20 mouse cellular contexts compared by ENCODE assay signal in genomic region chr8:101782556-101782955, GRCm38 (mm10).
DNase-seq lines count a peak whose midpoint lies in the region; ATAC-seq and TF ChIP-seq lines count a peak whose summit lies in the region.
"Had no signal": no experiment of that assay in that cellular context is flagged by ENCODE, and none has a peak within 500 bp of the region (broad histone marks: within the 10 kb centered on the region; RNA-seq: fewer than 3 reads in every experiment).

No protein-coding gene starts in this region.

- no peak overlapping the region for H3K9ac ChIP-seq in hindbrain, embryonic 11.5 days (ENCODE audit: low read depth, low read length)
- H3K9ac ChIP-seq in forebrain, embryonic 14.5 days (ENCODE audit: low read length): no peak overlapping the region
- H3K9ac ChIP-seq: embryonic facial prominence, embryonic 12.5 days; forebrain, embryonic 13.5 days had no signal

- no peaks in the 10 kb centered on the region for H3K9me3 ChIP-seq in hindbrain, embryonic 11.5 days (ENCODE audit: control insufficient read depth, low read length)
- H3K9me3 ChIP-seq in hindbrain, embryonic 10.5 days: no peaks in the 10 kb centered on the region
- no peaks in the 10 kb centered on the region for H3K9me3 ChIP-seq in forebrain, embryonic 14.5 days (replicated peaks; ENCODE audit: control insufficient read depth, low read length)
- H3K9me3 ChIP-seq: embryonic facial prominence, embryonic 10.5 days; embryonic facial prominence, embryonic 12.5 days; forebrain, embryonic 13.5 days had no signal

- no peaks in the 10 kb centered on the region for H3K27me3 ChIP-seq in hindbrain, embryonic 11.5 days (ENCODE audit: control insufficient read depth, insufficient read depth, low read length)
- no peaks in the 10 kb centered on the region for H3K27me3 ChIP-seq in hindbrain, embryonic 10.5 days (ENCODE audit: insufficient read depth, poor library complexity, severe bottlenecking)
- H3K27me3 ChIP-seq in testis, adult 2 months (ENCODE audit: control insufficient read depth, insufficient read depth, low read length): no peaks in the 10 kb centered on the region
- no peaks in the 10 kb centered on the region for H3K27me3 ChIP-seq in forebrain, embryonic 14.5 days (replicated peaks; ENCODE audit: control insufficient read depth, insufficient read depth, low read length)
- H3K27me3 ChIP-seq: embryonic facial prominence, embryonic 12.5 days; forebrain, embryonic 13.5 days had no signal

- H3K36me3 ChIP-seq in hindbrain, embryonic 11.5 days (ENCODE audit: control insufficient read depth, insufficient read depth, low read length): no peaks in the 10 kb centered on the region
- H3K36me3 ChIP-seq in hindbrain, embryonic 10.5 days: no peaks in the 10 kb centered on the region
- H3K36me3 ChIP-seq in testis, adult 2 months (ENCODE audit: control insufficient read depth, insufficient read depth, low read length): no peaks in the 10 kb centered on the region
- H3K36me3 ChIP-seq in forebrain, embryonic 14.5 days (ENCODE audit: control insufficient read depth, insufficient read depth, low read length): no peaks in the 10 kb centered on the region
- H3K36me3 ChIP-seq: embryonic facial prominence, embryonic 10.5 days; embryonic facial prominence, embryonic 12.5 days had no signal

- 0 out of 2 replicates have a peak, but pooled peaks have one; percentile 22 for ATAC-seq in hindbrain, embryonic 11.5 days (ENCODE audit: low FRiP score)
- ATAC-seq in forebrain, embryonic 14.5 days: no peak
- ATAC-seq: forebrain, embryonic 13.5 days; forebrain, embryonic 16.5 days had no signal

- H3K4me2 ChIP-seq in hindbrain, embryonic 11.5 days (replicated peaks; ENCODE audit: low read depth, low read length): no peak overlapping the region
- H3K4me2 ChIP-seq in forebrain, embryonic 14.5 days (ENCODE audit: low read length): no peak overlapping the region
- H3K4me2 ChIP-seq: embryonic facial prominence, embryonic 12.5 days; forebrain, embryonic 13.5 days had no signal

- no peaks in the 10 kb centered on the region for H3K4me1 ChIP-seq in hindbrain, embryonic 11.5 days (replicated peaks; ENCODE audit: control insufficient read depth, insufficient read depth, low read length)
- H3K4me1 ChIP-seq in hindbrain, embryonic 10.5 days (replicated peaks): peaks cover 16% of the 10 kb centered on the region
- H3K4me1 ChIP-seq in testis, adult 2 months (ENCODE audit: control insufficient read depth, insufficient read depth, low read length): no peaks in the 10 kb centered on the region
- H3K4me1 ChIP-seq in forebrain, embryonic 14.5 days (ENCODE audit: control insufficient read depth, insufficient read depth, low read length): no peaks in the 10 kb centered on the region
- H3K4me1 ChIP-seq: embryonic facial prominence, embryonic 10.5 days; embryonic facial prominence, embryonic 12.5 days had no signal

- H3K4me3 ChIP-seq in hindbrain, embryonic 11.5 days (ENCODE audit: low read depth, low read length): no peak overlapping the region
- no peak overlapping the region for H3K4me3 ChIP-seq in hindbrain, embryonic 10.5 days
- no peak overlapping the region for H3K4me3 ChIP-seq in layer of hippocampus, adult 2 months
- H3K4me3 ChIP-seq in testis, adult 2 months (ENCODE audit: control insufficient read depth, low read depth, low read length): peak overlapping the region; percentile 67
- no peak overlapping the region for H3K4me3 ChIP-seq in forebrain, embryonic 14.5 days (ENCODE audit: low read depth, low read length)
- H3K4me3 ChIP-seq: embryonic facial prominence, embryonic 10.5 days; embryonic facial prominence, embryonic 12.5 days; forebrain, embryonic 13.5 days had no signal

- no peak for DNase-seq in hindbrain, embryonic 11.5 days (ENCODE audit: low spot score)
- no peak for DNase-seq in hindbrain, embryonic 10.5 days (ENCODE audit: low spot score)
- DNase-seq in layer of hippocampus, adult 2 months (ENCODE audit: low spot score in 2 of 2): no peak
- no peak for DNase-seq in layer of hippocampus, postnatal 14 days (ENCODE audit: low spot score in 2 of 2)
- no peak for DNase-seq in testis, postnatal 10 days (ENCODE audit: low spot score)
- DNase-seq in forebrain, embryonic 14.5 days (ENCODE audit: low spot score): no peak
- DNase-seq: adrenal gland, adult 2 months; adrenal gland, postnatal 10 days; adrenal gland, postnatal 25 days; cerebellum, adult 11 months; cerebellum, adult 18-20 months; cerebellum, adult 8-10 months; cerebellum, adult 9-11 months; cerebellum, postnatal 14 days; cerebellum, postnatal 36 days had no signal

- 66% methylated on average over 2 of the region's 2 CpGs for WGBS in hindbrain, embryonic 11.5 days
- 58% methylated on average over 2 of the region's 2 CpGs for WGBS in hindbrain, embryonic 10.5 days
- WGBS in forebrain, embryonic 14.5 days: 61% methylated on average over 2 of the region's 2 CpGs

- TF ChIP-seq POLR2A in testis, adult 2 months (IDR thresholded peaks at IDR 0.05; ENCODE audit: control insufficient read depth, low read depth, low read length): no peak

- H3K27ac ChIP-seq in hindbrain, embryonic 11.5 days (ENCODE audit: low read depth, low read length): no peak overlapping the region
- H3K27ac ChIP-seq in hindbrain, embryonic 10.5 days: no peak overlapping the region
- 0 out of 2 replicates have a peak overlapping the region, but pooled peaks have one; percentile 32 for H3K27ac ChIP-seq in layer of hippocampus, adult 2 months
- no peak overlapping the region for H3K27ac ChIP-seq in testis, adult 2 months (ENCODE audit: control insufficient read depth, insufficient read depth, low read depth, low read length)
- no peak overlapping the region for H3K27ac ChIP-seq in forebrain, embryonic 14.5 days (ENCODE audit: low read depth, low read length)
- H3K27ac ChIP-seq: embryonic facial prominence, embryonic 10.5 days; embryonic facial prominence, embryonic 12.5 days; forebrain, embryonic 13.5 days had no signal

- no peak for TF ChIP-seq CTCF in layer of hippocampus, adult 2 months (conservative IDR thresholded peaks at IDR 0.05)
- no peak for TF ChIP-seq CTCF in testis, adult 2 months (IDR thresholded peaks at IDR 0.05; ENCODE audit: control insufficient read depth, insufficient read depth, insufficient replicate concordance, low read depth, low read length)
